Mouse (Mus musculus): Measurements from ENCODE around the gene Wdr35.
"Not testable (repeated sequence)": the region's sequence is repeated elsewhere in the genome, so short reads cannot be mapped to it uniquely, and the experiment has no call there.

The Wdr35 gene

GRCm38 (mm10) chr12:9007811-9008210 lies 34.1 kb downstream of the Wdr35 start:
- no peak for DNase-seq (ENCODE audit: low spot score)

GRCm38 (mm10) chr12:9010311-9010710 lies 36.6 kb downstream of the Wdr35 start:
- no peak for DNase-seq (ENCODE audit: low spot score)

GRCm38 (mm10) chr12:9016376-9016775 lies 42.7 kb downstream of the Wdr35 start:
- DNase-seq (ENCODE audit: low spot score), result no peak

GRCm38 (mm10) chr12:9020431-9020830 lies 46.7 kb downstream of the Wdr35 start:
- DNase-seq (ENCODE audit: low spot score), result no peak

- DNase-seq (ENCODE audit: low spot score), result no peak
These were observed 47.3 kb downstream of the Wdr35 start for GRCm38 (mm10) chr12:9020986-9021385.

GRCm38 (mm10) chr12:9023031-9023430 lies 49.3 kb downstream of the Wdr35 start:
- DNase-seq (ENCODE audit: low spot score), result no peak

- no peak for DNase-seq (ENCODE audit: low spot score)
These were observed 50.4 kb downstream of the Wdr35 start for GRCm38 (mm10) chr12:9024071-9024470.

GRCm38 (mm10) chr12:9024736-9025135 lies 51.0 kb downstream of the Wdr35 start:
- DNase-seq (ENCODE audit: low spot score), result no peak

GRCm38 (mm10) chr12:9026843-9027242 lies 53.2 kb downstream of the Wdr35 start:
- DNase-seq (ENCODE audit: low spot score), result no peak

GRCm38 (mm10) chr12:9028816-9029215 lies 55.1 kb downstream of the Wdr35 start:
- not testable (repeated sequence) for DNase-seq (ENCODE audit: low spot score)

GRCm38 (mm10) chr12:9029506-9029887 lies 55.8 kb downstream of the Wdr35 start:
- DNase-seq (ENCODE audit: low spot score), result no peak

- DNase-seq (ENCODE audit: low spot score), result peak; percentile 95
These were observed 56.4 kb downstream of the Wdr35 start, which contains the start of gene Ttc32 for GRCm38 (mm10) chr12:9029888-9030723. Ttc32 (plus strand) TSS chr12:9029997.

GRCm38 (mm10) chr12:9031166-9031565 lies 57.5 kb downstream of the Wdr35 start:
- no peak for DNase-seq (ENCODE audit: low spot score)

GRCm38 (mm10) chr12:9033140-9033539 lies 59.4 kb downstream of the Wdr35 start:
- no peak for DNase-seq (ENCODE audit: low spot score)

- DNase-seq (ENCODE audit: low spot score), result no peak
These were observed 62.7 kb downstream of the Wdr35 start for GRCm38 (mm10) chr12:9036409-9036808.

- no peak for DNase-seq (ENCODE audit: low spot score)
These were observed 66.5 kb downstream of the Wdr35 start for GRCm38 (mm10) chr12:9040177-9040576.

GRCm38 (mm10) chr12:9040686-9041085 lies 67.0 kb downstream of the Wdr35 start:
- DNase-seq (ENCODE audit: low spot score), result no peak

- DNase-seq (ENCODE audit: low spot score), result no peak
These were observed 68.6 kb downstream of the Wdr35 start for GRCm38 (mm10) chr12:9042316-9042715.

- DNase-seq (ENCODE audit: low spot score), result no peak
These were observed 69.1 kb downstream of the Wdr35 start for GRCm38 (mm10) chr12:9042759-9043158.

- DNase-seq (ENCODE audit: low spot score), result no peak
These were observed 71.0 kb downstream of the Wdr35 start for GRCm38 (mm10) chr12:9044666-9045065.

GRCm38 (mm10) chr12:9046674-9047073 lies 73.0 kb downstream of the Wdr35 start:
- DNase-seq (ENCODE audit: low spot score), result no peak

- DNase-seq (ENCODE audit: low spot score), result no peak
These were observed 74.4 kb downstream of the Wdr35 start for GRCm38 (mm10) chr12:9048090-9048489.

GRCm38 (mm10) chr12:9050824-9051223 lies 77.1 kb downstream of the Wdr35 start:
- no peak for DNase-seq (ENCODE audit: low spot score)
